Mouse (Mus musculus) forebrain, embryonic 13.5 days (tissue): ENCODE results near the gene Olfr288. TPM values are rescaled to one million over a fixed set of nuclear protein-coding genes. Genes with fewer than 3 reads are reported as not detected.

ENCODE experiments used
- ATAC-seq: fragments of 200-750 bp; cut with Nextera tagmentation; 2 replicates; pipeline ENCODE4 v1.8.0; 2017
- H3K27ac ChIP-seq: fragments of 300-500 bp; sonication (generic); 2 replicates; pipeline ENCODE4 v1.5.1; 2015; ENCODE audit warnings: inconsistent platforms, mild to moderate bottlenecking, moderate library complexity
- H3K27me3 ChIP-seq: fragments of 300-500 bp; sonication (generic); 2 replicates; pipeline ENCODE4 v1.6.1; 2015; ENCODE audit warnings: mild to moderate bottlenecking, inconsistent platforms
- H3K36me3 ChIP-seq: fragments of 300-500 bp; sonication (generic); 2 replicates; pipeline ENCODE4 v1.6.1; 2015; ENCODE audit warnings: mild to moderate bottlenecking, inconsistent platforms; ENCODE audit not compliant: poor library complexity, severe bottlenecking
- H3K4me1 ChIP-seq: fragments of 300-500 bp; sonication (generic); 2 replicates; pipeline ENCODE4 v1.6.1; 2015; ENCODE audit warnings: inconsistent platforms
- H3K4me2 ChIP-seq: fragments of 300-500 bp; sonication (generic); 2 replicates; pipeline ENCODE4 v1.6.1; 2015; ENCODE audit warnings: inconsistent platforms, mild to moderate bottlenecking, moderate library complexity
- H3K4me3 ChIP-seq: fragments of 300-500 bp; sonication (generic); 2 replicates; pipeline ENCODE4 v1.5.1; 2015; ENCODE audit warnings: mild to moderate bottlenecking, inconsistent platforms
- H3K9ac ChIP-seq: fragments of 300-500 bp; sonication (generic); 2 replicates; pipeline ENCODE4 v1.6.1; 2015; ENCODE audit warnings: mild to moderate bottlenecking, inconsistent platforms
- H3K9me3 ChIP-seq: fragments of 300-500 bp; sonication (generic); replicated peaks from 2 replicates; pipeline ENCODE4 v1.6.1; 2016; ENCODE audit warnings: inconsistent platforms
- WGBS: fragments of 180-500 bp; shearing (Covaris S2); methylation state at CpG from one replicate; pipeline ENCODE4 v1.1.7; 2015; 5-methylcytosine and 5-hydroxymethylcytosine counted together
- polyA plus RNA-seq: library from polyadenylated mRNA; unstranded; fragments of >200 nt; fragmentation: Nextera tagmentation; extraction: Ambion mirVana; gene quantifications from 2 replicates; pipeline ENCODE4 v1.2.1, GENCODE M21; 2015

Olfr288 gene
- polyA plus RNA-seq, 1 experiment from 2014 or later = not detected

- H3K4me3 ChIP-seq = peak overlapping the region; percentile 54
- H3K27me3 ChIP-seq = peaks cover 25% of the 10 kb centered on the region
- peak overlapping the region; percentile 76 for H3K4me2 ChIP-seq
- H3K9ac ChIP-seq = peak overlapping the region; percentile 61
- ATAC-seq = peak; percentile 98
- 1% methylated on average over 30 of the region's 30 CpGs for WGBS
- H3K27ac ChIP-seq = peak overlapping the region; percentile 11; the same call in 1 of the 2 replicates
- H3K9me3 ChIP-seq = no peaks in the 10 kb centered on the region
- H3K36me3 ChIP-seq = no peaks in the 10 kb centered on the region
- peaks cover 5% of the 10 kb centered on the region for H3K4me1 ChIP-seq
These were observed 14.1 kb downstream of the Olfr288 start for GRCm38 (mm10) chr15:98181132-98181711.

GRCm38 (mm10) chr15:98180567-98181131 lies 14.7 kb downstream of the Olfr288 start:
- Histone ChIP-seq H3K36me3 (no peaks in the 10 kb centered on the region), H3K27ac (peak overlapping the region; percentile 11; the same call in 1 of the 2 replicates), H3K27me3 (peaks cover 25% of the 10 kb centered on the region), H3K9ac (peak overlapping the region; percentile 61), H3K4me3 (peak overlapping the region; percentile 54), H3K4me2 (peak overlapping the region; percentile 76), H3K9me3 (no peaks in the 10 kb centered on the region), H3K4me1 (peaks cover 5% of the 10 kb centered on the region)
- ATAC-seq = no peak
- 4% methylated on average over 26 of the region's 26 CpGs for WGBS

- Histone ChIP-seq H3K9ac (no peak overlapping the region), H3K27me3 (peaks cover 37% of the 10 kb centered on the region), H3K4me3 (no peak overlapping the region), H3K4me2 (no peak overlapping the region), H3K36me3 (no peaks in the 10 kb centered on the region), H3K4me1 (peaks cover 9% of the 10 kb centered on the region), H3K9me3 (no peaks in the 10 kb centered on the region), H3K27ac (no peak overlapping the region)
- WGBS = 80% methylated on average over 3 of the region's 3 CpGs
- ATAC-seq = no peak
These were observed 18.0 kb downstream of the Olfr288 start for GRCm38 (mm10) chr15:98177320-98177719.

- Histone ChIP-seq H3K36me3 (no peaks in the 10 kb centered on the region), H3K4me2 (0 out of 2 replicates have a peak overlapping the region, but pooled peaks have one; percentile 1), H3K4me3 (no peak overlapping the region), H3K9me3 (no peaks in the 10 kb centered on the region), H3K4me1 (peaks cover 20% of the 10 kb centered on the region), H3K27ac (no peak overlapping the region), H3K27me3 (peaks cover 56% of the 10 kb centered on the region), H3K9ac (no peak overlapping the region)
- 21% methylated on average over 8 of the region's 8 CpGs for WGBS
- ATAC-seq = no peak
These were observed 21.5 kb downstream of the Olfr288 start for GRCm38 (mm10) chr15:98173821-98174220.

GRCm38 (mm10) chr15:98172113-98172512 lies 23.2 kb downstream of the Olfr288 start:
- H3K9ac ChIP-seq = no peak overlapping the region
- peaks cover 57% of the 10 kb centered on the region for H3K27me3 ChIP-seq
- H3K4me3 ChIP-seq = no peak overlapping the region
- H3K27ac ChIP-seq = no peak overlapping the region
- no peaks in the 10 kb centered on the region for H3K36me3 ChIP-seq
- peaks cover 31% of the 10 kb centered on the region for H3K4me1 ChIP-seq
- H3K4me2 ChIP-seq = no peak overlapping the region
- no peaks in the 10 kb centered on the region for H3K9me3 ChIP-seq
- WGBS = 67% methylated on average over 5 of the region's 5 CpGs
- no peak for ATAC-seq

GRCm38 (mm10) chr15:98170917-98171316 lies 24.4 kb downstream of the Olfr288 start:
- H3K9me3 ChIP-seq = no peaks in the 10 kb centered on the region
- H3K36me3 ChIP-seq = no peaks in the 10 kb centered on the region
- WGBS = 76% methylated on average over 9 of the region's 9 CpGs
- no peak for ATAC-seq
- H3K9ac ChIP-seq = no peak overlapping the region
- peaks cover 40% of the 10 kb centered on the region for H3K4me1 ChIP-seq
- peak overlapping the region; percentile 86 for H3K4me2 ChIP-seq
- H3K4me3 ChIP-seq = no peak overlapping the region
- H3K27ac ChIP-seq = no peak overlapping the region
- peaks cover 52% of the 10 kb centered on the region for H3K27me3 ChIP-seq

GRCm38 (mm10) chr15:98170365-98170764 lies 25.0 kb downstream of the Olfr288 start:
- Histone ChIP-seq H3K9ac (peak overlapping the region; percentile 48), H3K27me3 (peaks cover 54% of the 10 kb centered on the region), H3K9me3 (no peaks in the 10 kb centered on the region), H3K36me3 (no peaks in the 10 kb centered on the region), H3K27ac (no peak overlapping the region), H3K4me3 (peak overlapping the region; percentile 57), H3K4me2 (peak overlapping the region; percentile 86), H3K4me1 (peaks cover 40% of the 10 kb centered on the region)
- WGBS = 35% methylated on average over 7 of the region's 7 CpGs
- no peak for ATAC-seq

GRCm38 (mm10) chr15:98168622-98169004 lies 26.7 kb downstream of the Olfr288 start:
- H3K27ac ChIP-seq = no peak overlapping the region
- no peak for ATAC-seq

GRCm38 (mm10) chr15:98167645-98168621 lies 27.4 kb downstream of the Olfr288 start:
- H3K9me3 ChIP-seq = no peaks in the 10 kb centered on the region
- under 1% methylated on average over 69 of the region's 69 CpGs for WGBS
- H3K27ac ChIP-seq = peak overlapping the region; percentile 95
- no peaks in the 10 kb centered on the region for H3K36me3 ChIP-seq
- H3K4me2 ChIP-seq = peak overlapping the region; percentile 86
- H3K27me3 ChIP-seq = peaks cover 46% of the 10 kb centered on the region
- peak overlapping the region; percentile 70 for H3K9ac ChIP-seq
- ATAC-seq = peak; percentile 97
- H3K4me3 ChIP-seq = peak overlapping the region; percentile 57
- peaks cover 37% of the 10 kb centered on the region for H3K4me1 ChIP-seq

More at GRCm38 (mm10) chr15:98168622-98169004, 26.7 kb downstream of the Olfr288 start:
- H3K27me3 ChIP-seq = peaks cover 48% of the 10 kb centered on the region
- 4% methylated on average over 19 of the region's 19 CpGs for WGBS
- no peaks in the 10 kb centered on the region for H3K36me3 ChIP-seq
- peak overlapping the region; percentile 86 for H3K4me2 ChIP-seq
- peaks cover 37% of the 10 kb centered on the region for H3K4me1 ChIP-seq
- H3K4me3 ChIP-seq = peak overlapping the region; percentile 57
- H3K9ac ChIP-seq = peak overlapping the region; percentile 70
- H3K9me3 ChIP-seq = no peaks in the 10 kb centered on the region

- H3K4me3 ChIP-seq = peak within 1 kb of the TSS; percentile 57
- peaks cover 37% of the 10 kb centered on the region for H3K4me1 ChIP-seq
- H3K9ac ChIP-seq = peak within 1 kb of the TSS; percentile 70
- H3K4me2 ChIP-seq = peak within 1 kb of the TSS; percentile 86
- no peaks in the 10 kb centered on the region for H3K9me3 ChIP-seq
- peak; percentile 77 for ATAC-seq
- H3K27me3 ChIP-seq = peaks cover 41% of the 10 kb centered on the region
- H3K36me3 ChIP-seq = no peaks in the 10 kb centered on the region
- H3K27ac ChIP-seq = peak within 1 kb of the TSS; percentile 95
- WGBS = 1% methylated on average over 17 of the region's 18 CpGs
These were observed 28.2 kb downstream of the Olfr288 start, which contains the start of gene Ccdc184 for GRCm38 (mm10) chr15:98166963-98167644. Gene Ccdc184, plus strand, starts transcription at chr15:98167158.

- H3K4me3 ChIP-seq = 0 out of 2 replicates have a peak within 1 kb of the TSS, but pooled peaks have one; percentile 57
- no peaks in the 10 kb centered on the region for H3K36me3 ChIP-seq
- H3K27ac ChIP-seq = no peak within 1 kb of the TSS
- no peak for ATAC-seq
- no peaks in the 10 kb centered on the region for H3K9me3 ChIP-seq
- H3K4me2 ChIP-seq = peak within 1 kb of the TSS; percentile 86; the same call in 1 of the 2 replicates
- 83% methylated on average over 5 of the region's 5 CpGs for WGBS
- peaks cover 31% of the 10 kb centered on the region for H3K27me3 ChIP-seq
- peaks cover 37% of the 10 kb centered on the region for H3K4me1 ChIP-seq
- H3K9ac ChIP-seq = no peak within 1 kb of the TSS
These were observed 29.8 kb downstream of the Olfr288 start, which contains the start of gene Asb8 for GRCm38 (mm10) chr15:98165525-98165924. Gene Asb8, minus strand, starts transcription at chr15:98165625.
